Mouse (Mus musculus) intestine, embryonic 15.5 days (tissue): Measurements from ENCODE around the gene Olfr539. TPM values are rescaled to one million over a fixed set of nuclear protein-coding genes. Genes with fewer than 3 reads are reported as not detected.

Source experiments
- ATAC-seq: fragments of 200-750 bp; cut with Nextera tagmentation; 2 replicates; pipeline ENCODE4 v1.8.0; 2017; ENCODE audit warnings: moderate TSS enrichment, moderate library complexity
- H3K27ac ChIP-seq: fragments of 300-500 bp; sonication (generic); 2 replicates; pipeline ENCODE4 v1.5.1; 2015; ENCODE audit warnings: mild to moderate bottlenecking, inconsistent platforms
- H3K27me3 ChIP-seq: fragments of 300-500 bp; sonication (generic); replicated peaks from 2 replicates; pipeline ENCODE4 v1.6.1; 2015; ENCODE audit warnings: inconsistent platforms
- H3K36me3 ChIP-seq: fragments of 300-500 bp; sonication (generic); 2 replicates; pipeline ENCODE4 v1.6.1; 2015; ENCODE audit warnings: inconsistent platforms
- H3K4me1 ChIP-seq: fragments of 300-500 bp; sonication (generic); replicated peaks from 2 replicates; pipeline ENCODE4 v1.6.1; 2015; ENCODE audit warnings: inconsistent platforms
- H3K4me2 ChIP-seq: fragments of 300-500 bp; sonication (generic); replicated peaks from 2 replicates; pipeline ENCODE4 v1.6.1; 2015; ENCODE audit warnings: mild to moderate bottlenecking, inconsistent platforms
- H3K4me3 ChIP-seq: fragments of 300-500 bp; sonication (generic); replicated peaks from 2 replicates; pipeline ENCODE4 v1.5.1; 2015; ENCODE audit warnings: inconsistent platforms
- H3K9ac ChIP-seq: fragments of 300-500 bp; sonication (generic); 2 replicates; pipeline ENCODE4 v1.6.1; 2015; ENCODE audit warnings: inconsistent platforms
- H3K9me3 ChIP-seq: fragments of 300-500 bp; sonication (generic); 2 replicates; pipeline ENCODE4 v1.6.1; 2016; ENCODE audit warnings: inconsistent platforms
- WGBS: fragments of 180-500 bp; shearing (Covaris S2); methylation state at CpG from one replicate; pipeline ENCODE4 v1.1.7; 2015; 5-methylcytosine and 5-hydroxymethylcytosine counted together
- polyA plus RNA-seq: library from polyadenylated mRNA; unstranded; fragments of >200 nt; fragmentation: Nextera tagmentation; extraction: Ambion mirVana; gene quantifications from 2 replicates; pipeline ENCODE4 v1.2.1, GENCODE M21; 2015

Gene Olfr539
- polyA plus RNA-seq, 1 experiment from 2014 or later: not detected

DNA sequence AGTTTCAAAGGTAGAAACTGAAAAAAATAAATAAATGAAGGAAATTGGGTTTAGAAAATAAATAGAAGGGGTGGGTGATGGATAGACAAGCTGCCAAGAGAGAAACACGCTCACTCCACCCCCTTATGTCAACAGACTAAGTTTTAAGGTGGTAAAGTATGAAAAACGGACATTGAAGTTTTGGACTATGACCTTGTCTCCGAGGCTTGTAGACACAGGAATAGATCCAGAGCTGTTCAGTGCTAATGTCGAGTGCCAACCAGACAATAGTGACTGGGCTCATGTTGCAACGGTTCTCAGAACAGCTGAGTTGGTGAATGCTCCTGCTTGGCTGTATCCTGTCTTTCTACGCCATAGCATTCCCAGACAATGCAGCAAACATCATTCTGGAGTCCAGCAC is 61.4 kb downstream of the Olfr539 start:
- no peaks in the 10 kb centered on the region for H3K36me3 ChIP-seq
- 63% methylated on average over 6 of the region's 6 CpGs for WGBS
- H3K27me3 ChIP-seq: no peaks in the 10 kb centered on the region
- no peaks in the 10 kb centered on the region for H3K4me1 ChIP-seq
- H3K9ac ChIP-seq: no peak overlapping the region
- no peaks in the 10 kb centered on the region for H3K9me3 ChIP-seq
- no peak overlapping the region for H3K27ac ChIP-seq
- no peak overlapping the region for H3K4me2 ChIP-seq
- H3K4me3 ChIP-seq: no peak overlapping the region
- no peak for ATAC-seq

GRCm38 (mm10) chr7:140725558-140725957 is 65.8 kb downstream of the Olfr539 start:
- Histone ChIP-seq H3K27me3 (no peaks in the 10 kb centered on the region), H3K27ac (no peak overlapping the region), H3K9me3 (no peaks in the 10 kb centered on the region), H3K4me3 (no peak overlapping the region), H3K4me2 (no peak overlapping the region), H3K4me1 (no peaks in the 10 kb centered on the region), H3K9ac (no peak overlapping the region), H3K36me3 (no peaks in the 10 kb centered on the region)
- ATAC-seq: no peak

Other genes with a start within 250 kb of the Olfr539 start
- gene Olfr532, start 238.3 kb upstream of the Olfr539 start, polyA plus RNA-seq: not detected in 2 replicates
- not detected in 2 replicates for gene Olfr533, start 196.6 kb upstream of the Olfr539 start, polyA plus RNA-seq
- not detected in 2 replicates for gene Olfr535, start 175.7 kb upstream of the Olfr539 start, polyA plus RNA-seq
- not detected in 2 replicates for gene Olfr536, start 152.5 kb upstream of the Olfr539 start, polyA plus RNA-seq
- not detected in 2 replicates for gene Olfr538, start 92.0 kb upstream of the Olfr539 start, polyA plus RNA-seq
- not detected in 2 replicates for gene Olfr46, start 58.7 kb upstream of the Olfr539 start, polyA plus RNA-seq
- not detected in 2 replicates for gene Olfr61, start 31.0 kb upstream of the Olfr539 start, polyA plus RNA-seq
- not detected in 2 replicates for gene Olfr53, start 13.5 kb upstream of the Olfr539 start, polyA plus RNA-seq
- gene Olfr45, start 22.0 kb downstream of the Olfr539 start, polyA plus RNA-seq: not detected in 2 replicates
- not detected in 2 replicates for gene Olfr541, start 37.3 kb downstream of the Olfr539 start, polyA plus RNA-seq
- gene Cyp2e1, start 103.8 kb downstream of the Olfr539 start, polyA plus RNA-seq: not detected in 2 replicates
- gene Syce1, start 127.9 kb downstream of the Olfr539 start, polyA plus RNA-seq: 0.40 and 0.48 TPM in 2 replicates
- 1.6 and 2.0 TPM in 2 replicates for gene Zfp941, start 162.2 kb downstream of the Olfr539 start, polyA plus RNA-seq
- 4.8 TPM in 2 replicates for gene Urah, start 175.1 kb downstream of the Olfr539 start, polyA plus RNA-seq
- gene Scgb1c1, start 185.6 kb downstream of the Olfr539 start, polyA plus RNA-seq: not detected in 2 replicates
- not detected in 2 replicates for gene Odf3, start 187.9 kb downstream of the Olfr539 start, polyA plus RNA-seq
- 0.54 TPM in 1 of 2 replicates, not detected in the other for gene Gm45785, start 196.4 kb downstream of the Olfr539 start, polyA plus RNA-seq
- 51.9 and 66.6 TPM in 2 replicates for gene Ric8a, start 197.0 kb downstream of the Olfr539 start, polyA plus RNA-seq
- gene Bet1l, start 197.6 kb downstream of the Olfr539 start, polyA plus RNA-seq: 31.7 and 37.1 TPM in 2 replicates
- 194 and 214 TPM in 2 replicates for gene Psmd13, start 222.0 kb downstream of the Olfr539 start, polyA plus RNA-seq
- gene Sirt3, start 222.4 kb downstream of the Olfr539 start, polyA plus RNA-seq: 27.7 and 31.4 TPM in 2 replicates
- gene Cox8b, start 240.5 kb downstream of the Olfr539 start, polyA plus RNA-seq: not detected in 2 replicates